Mouse (Mus musculus) lung, postnatal 4 days (tissue): ENCODE results near the gene N4bp2.
A peak's percentile ranks its signal among the peaks of the same experiment; 100 is the strongest.
"Not testable (repeated sequence)": the region's sequence is repeated elsewhere in the genome, so short reads cannot be mapped to it uniquely, and the experiment has no call there.

ENCODE experiments used
- DNase-seq, 2 experiments: peaks; one replicate each; pipeline ENCODE4 v3.0.0; 2021

N4bp2 gene

GRCm38 (mm10) chr5:65764786-65765634, 1.7 kb downstream of the N4bp2 start:
- DNase-seq: peak; percentile 89 to 93

DNA sequence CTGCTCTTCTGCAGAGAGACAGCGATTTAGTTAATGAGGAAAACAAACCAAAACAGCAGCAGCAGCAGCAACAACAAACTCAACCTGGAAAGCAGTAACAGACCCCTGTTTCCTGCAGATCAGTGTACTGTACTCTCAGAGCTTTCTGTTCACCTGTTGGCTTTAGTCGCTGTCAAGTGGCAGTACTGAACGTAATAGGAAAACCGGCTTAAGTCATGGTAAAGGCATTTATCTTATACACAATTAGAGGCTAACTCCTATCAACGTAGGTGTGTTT, 2.3 kb downstream of the N4bp2 start:
- DNase-seq: no peak

- no peak for DNase-seq
Observed at GRCm38 (mm10) chr5:65768007-65768406, 4.7 kb downstream of the N4bp2 start.

- no peak for DNase-seq
Observed at GRCm38 (mm10) chr5:65770065-65770464, 6.7 kb downstream of the N4bp2 start.

- DNase-seq: no peak
Observed at GRCm38 (mm10) chr5:65770493-65770892, 7.2 kb downstream of the N4bp2 start.

DNA sequence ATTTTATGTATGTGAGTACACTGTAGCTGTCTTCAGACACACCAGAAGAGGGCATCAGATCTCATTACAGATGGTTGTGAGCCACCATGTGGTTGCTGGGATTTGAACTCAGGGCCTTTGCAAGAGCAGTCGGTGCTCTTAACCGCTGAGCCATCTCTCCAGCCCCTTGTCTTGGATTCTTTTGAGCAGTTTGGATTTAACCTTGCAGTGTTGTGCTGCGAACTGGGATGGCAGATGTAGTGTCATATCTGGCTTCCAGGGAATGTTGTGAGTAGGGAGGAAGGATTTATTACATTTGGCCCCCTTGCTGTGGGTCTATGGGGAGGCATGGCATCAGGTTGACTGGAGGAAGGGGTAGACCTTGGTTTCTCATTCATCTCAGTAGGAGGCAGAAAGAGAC, 10.6 kb downstream of the N4bp2 start:
- not testable (repeated sequence) for DNase-seq

DNA sequence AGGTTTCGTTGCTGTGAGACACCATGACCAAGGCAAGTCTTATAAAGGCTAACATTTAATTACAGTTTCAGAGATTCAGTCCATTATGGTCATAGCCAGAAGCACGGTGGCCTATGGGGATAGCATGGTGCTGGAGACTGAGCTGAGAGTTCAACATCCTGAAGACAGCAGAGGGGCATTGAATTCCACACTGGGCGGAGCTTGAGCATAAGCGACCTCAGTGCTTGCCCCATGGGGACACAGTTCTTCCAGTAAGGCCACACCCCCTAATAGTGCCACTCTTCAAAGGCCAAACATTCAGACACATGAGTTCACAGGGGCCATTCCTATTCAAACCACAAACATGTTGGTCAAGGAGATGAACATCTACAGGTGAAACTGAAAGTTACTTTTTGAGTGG, 12.8 kb downstream of the N4bp2 start:
- no peak for DNase-seq

DNA sequence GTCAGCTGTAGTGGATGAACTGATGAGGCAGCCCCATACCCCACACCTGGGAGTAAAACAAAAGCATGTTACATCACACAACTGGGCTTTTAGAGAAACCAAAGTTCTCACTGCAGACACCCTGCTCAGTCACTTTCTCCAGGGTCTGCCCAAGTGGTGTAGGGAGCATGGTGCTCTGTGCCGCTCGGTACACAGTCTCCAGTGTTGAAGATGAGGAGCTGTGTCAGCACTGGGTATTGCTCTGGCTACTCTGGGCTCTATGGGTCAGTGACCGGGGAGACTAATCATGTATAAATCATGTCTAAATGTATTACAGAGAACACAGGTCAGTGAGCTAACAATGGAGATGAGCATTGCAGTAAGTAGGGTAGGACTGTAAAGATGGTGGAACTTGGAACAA, 13.6 kb downstream of the N4bp2 start:
- DNase-seq: no peak

GRCm38 (mm10) chr5:65778986-65779385, 15.7 kb downstream of the N4bp2 start:
- not testable (repeated sequence) for DNase-seq

DNA sequence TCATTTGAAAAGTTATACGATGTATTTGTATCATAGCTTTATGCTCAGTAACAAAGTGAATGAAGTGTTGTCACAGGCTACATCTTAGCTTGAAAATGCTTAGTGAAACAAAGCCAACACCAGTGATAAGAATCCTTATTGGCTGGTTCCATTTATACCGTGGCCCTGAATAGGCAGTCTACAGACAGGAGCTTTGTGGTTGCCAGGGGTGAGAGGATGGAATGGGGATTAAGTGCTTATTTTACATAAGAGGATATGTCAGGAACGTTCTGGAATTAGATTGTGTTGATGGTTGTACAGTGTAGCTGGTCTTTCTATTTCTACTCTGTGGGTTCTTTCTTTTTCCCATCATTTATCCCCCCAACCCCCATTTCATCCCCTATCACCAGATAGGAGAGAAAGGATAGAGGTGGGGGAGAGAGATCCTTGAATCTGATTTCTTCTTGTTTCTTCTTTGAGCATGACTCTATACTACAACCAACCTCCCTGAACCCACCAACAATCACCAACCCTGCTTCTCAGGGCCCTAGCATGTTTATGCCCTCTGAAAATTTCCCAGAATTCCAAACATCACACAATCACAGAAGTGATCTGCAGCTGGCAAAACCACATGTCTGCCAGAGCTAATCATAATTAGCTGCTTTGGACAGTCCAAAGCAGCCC, 16.2 kb downstream of the N4bp2 start:
- DNase-seq: no peak

- DNase-seq: no peak
Observed at GRCm38 (mm10) chr5:65781147-65781715, 17.9 kb downstream of the N4bp2 start.

DNA sequence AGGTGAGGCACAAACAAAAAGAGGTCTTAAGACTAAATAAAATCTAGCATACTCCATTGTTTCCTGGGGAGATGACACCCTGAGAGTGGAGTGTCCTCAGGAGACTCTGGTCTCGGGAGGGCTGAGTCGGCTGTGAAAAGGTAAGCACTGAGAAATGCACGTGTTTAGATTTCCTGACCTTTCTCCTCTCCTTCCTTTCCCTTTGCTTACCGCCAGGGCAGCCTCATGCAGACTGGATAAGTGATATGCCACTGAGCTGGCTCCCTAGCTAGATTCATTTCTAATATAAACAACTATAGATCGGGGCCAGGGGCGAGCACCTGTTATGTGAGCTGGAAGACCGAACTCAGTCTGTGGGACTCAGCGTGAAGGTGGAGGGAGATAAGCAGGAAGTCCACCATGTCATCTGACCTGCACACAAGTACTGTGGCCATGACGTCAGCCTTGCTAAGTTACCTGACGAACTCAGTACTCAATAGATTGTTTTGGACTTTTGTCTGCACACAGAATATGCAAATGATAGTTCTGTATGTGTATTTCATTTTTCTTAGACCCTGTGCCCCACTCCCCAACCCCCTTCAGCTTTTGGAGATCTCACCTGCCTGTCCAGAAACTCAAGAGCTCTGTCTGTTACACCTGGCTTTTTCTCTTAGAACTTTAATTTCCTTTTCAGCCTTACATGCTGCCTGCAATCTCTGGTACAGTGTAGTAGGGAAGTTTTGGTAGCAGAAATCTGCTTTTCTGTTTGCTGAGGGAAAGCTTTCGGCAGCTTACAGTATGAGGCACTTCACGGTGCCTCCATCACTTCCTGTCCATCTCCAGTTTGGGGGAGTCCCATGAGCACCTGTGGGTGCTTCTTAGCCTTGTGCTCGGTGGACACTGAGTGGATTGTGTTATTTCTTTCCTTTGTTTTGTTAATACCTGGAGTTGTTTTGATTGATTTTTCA, 18.7 kb downstream of the N4bp2 start:
- DNase-seq: no peak

GRCm38 (mm10) chr5:65790604-65791225, 27.4 kb downstream of the N4bp2 start:
- DNase-seq: no peak

DNA sequence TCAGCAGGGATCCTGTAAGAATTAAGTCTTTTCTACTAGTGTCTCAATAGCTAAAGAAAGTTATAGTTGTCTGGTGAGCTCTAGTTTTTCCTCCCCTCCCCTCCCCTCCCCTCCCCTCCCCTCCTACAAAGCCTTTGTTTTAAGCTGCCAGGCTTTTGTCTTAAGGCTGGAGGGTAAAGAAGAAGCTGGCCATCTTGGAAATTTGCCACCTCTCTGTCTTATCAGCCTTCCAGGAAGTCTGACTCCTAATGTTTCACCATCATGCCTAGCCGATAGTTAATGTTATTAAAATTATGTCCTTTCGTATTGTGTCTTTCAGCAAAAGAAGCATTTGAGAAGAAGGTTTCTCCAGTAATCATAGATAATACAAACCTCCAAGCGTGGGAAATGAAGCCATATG, 30.9 kb downstream of the N4bp2 start:
- DNase-seq: no peak

- DNase-seq: no peak
Observed at GRCm38 (mm10) chr5:65794702-65795101, 31.4 kb downstream of the N4bp2 start.

GRCm38 (mm10) chr5:65795293-65795993, 32.1 kb downstream of the N4bp2 start:
- DNase-seq: no peak

DNA sequence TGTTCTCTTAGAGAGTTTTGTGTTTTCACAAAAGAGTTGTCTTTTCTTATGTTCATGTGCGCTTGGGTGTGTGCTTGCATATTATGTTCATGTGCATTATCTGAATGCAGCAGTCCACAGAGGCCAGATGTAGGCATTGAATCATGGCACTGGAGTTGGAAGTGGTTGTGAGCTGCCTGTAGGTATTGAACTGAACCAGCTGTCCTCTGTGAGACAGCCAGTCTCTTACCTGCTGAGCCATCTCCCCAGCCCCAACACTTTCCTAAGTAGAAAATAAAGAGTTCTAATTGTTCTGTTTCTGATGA, 32.6 kb downstream of the N4bp2 start:
- no peak for DNase-seq

DNA sequence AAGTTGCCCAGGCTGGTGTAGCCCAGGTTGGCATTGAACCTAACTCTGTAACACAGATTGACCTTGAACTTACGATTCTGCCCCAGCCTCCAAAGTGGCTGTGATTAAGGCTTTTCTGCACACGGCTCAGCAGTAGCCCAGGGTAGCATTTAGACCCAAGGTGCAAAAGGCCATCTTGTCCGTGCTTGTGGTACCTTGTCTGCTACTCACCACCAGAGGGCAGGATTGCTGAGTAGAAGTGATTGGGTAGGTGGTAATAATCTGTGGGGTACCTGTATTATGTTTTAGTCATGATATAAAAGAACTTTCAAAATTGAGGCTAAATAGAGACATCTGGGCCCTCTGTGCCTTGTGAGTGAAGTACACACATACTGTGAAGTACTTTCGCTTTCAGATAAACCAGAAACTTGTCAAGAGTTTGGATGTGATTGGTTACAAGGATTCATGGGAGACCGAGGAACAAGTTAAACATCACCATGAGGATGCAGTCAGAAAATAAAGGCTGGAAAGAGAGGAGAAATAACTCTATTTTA, 60.3 kb downstream of the N4bp2 start:
- peak in 1 of 2 experiments; percentile 39 for DNase-seq

- no peak for DNase-seq
Observed at GRCm38 (mm10) chr5:65826476-65826875, 63.2 kb downstream of the N4bp2 start.

DNA sequence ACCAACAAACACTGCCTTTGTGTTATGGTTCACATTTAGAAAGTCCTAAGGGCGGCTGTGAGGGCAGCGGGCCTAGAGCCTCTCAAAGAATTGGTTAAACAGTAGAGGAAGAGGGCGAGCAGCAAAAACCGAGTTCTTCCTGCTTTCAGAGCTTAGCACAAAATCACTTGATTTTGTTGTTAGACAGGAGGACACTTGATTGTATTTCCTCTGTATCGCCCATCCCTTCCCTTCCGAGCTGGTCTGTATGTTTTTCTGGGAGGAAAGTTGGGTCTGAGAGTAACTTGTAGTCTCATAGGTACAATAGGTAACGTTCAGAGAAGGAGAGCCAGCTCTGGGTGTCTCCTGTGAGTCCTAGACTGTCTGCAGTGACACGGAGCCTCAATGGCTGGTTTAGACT, 63.8 kb downstream of the N4bp2 start:
- DNase-seq: no peak

DNA sequence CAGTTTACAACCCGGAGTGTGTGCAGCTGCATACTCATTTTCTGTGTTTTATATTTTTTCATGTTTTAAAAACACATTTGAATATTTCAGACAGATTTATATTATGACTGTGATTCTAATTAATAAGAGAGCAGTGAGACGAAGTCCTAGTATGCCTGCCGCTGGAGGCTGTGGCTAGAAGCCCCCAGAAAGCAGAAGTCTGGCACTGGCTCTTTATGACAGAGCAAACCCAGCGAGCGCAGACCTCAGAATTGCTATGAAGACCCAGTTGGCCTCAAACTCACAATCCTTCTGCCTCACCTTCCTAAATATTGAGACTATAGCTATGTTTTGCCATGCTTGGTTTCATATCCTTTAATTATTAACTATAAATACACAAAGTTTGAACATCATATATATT, 64.9 kb downstream of the N4bp2 start:
- DNase-seq: no peak

DNA sequence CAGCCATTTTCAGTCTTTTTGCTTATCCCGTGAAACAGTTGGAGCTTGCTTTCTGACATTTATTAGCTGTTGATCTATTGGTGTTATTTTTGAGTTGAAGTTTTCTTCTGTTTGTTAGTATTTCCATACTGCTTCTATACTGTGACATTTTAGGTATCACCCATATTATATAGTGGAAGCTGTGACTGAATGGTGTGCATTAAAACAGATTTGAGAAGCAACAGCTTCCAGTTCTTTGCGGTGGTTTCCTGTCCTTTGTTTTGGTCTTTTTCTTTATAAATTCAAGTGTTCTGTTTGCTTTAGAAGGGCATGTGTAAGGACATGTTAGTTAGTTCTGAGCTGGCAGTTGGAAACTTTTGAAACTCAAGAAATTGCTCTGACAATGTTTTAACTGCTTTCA, 65.7 kb downstream of the N4bp2 start:
- no peak for DNase-seq
